Mouse (Mus musculus): ENCODE measurements around the gene Saysd1. TPM values are rescaled to one million over a fixed set of nuclear protein-coding genes. Genes with fewer than 3 reads are reported as not detected.

Gene Saysd1
- total RNA-seq, 2 experiments from 2014 or later, result 2.4 to 2.7 TPM

DNA sequence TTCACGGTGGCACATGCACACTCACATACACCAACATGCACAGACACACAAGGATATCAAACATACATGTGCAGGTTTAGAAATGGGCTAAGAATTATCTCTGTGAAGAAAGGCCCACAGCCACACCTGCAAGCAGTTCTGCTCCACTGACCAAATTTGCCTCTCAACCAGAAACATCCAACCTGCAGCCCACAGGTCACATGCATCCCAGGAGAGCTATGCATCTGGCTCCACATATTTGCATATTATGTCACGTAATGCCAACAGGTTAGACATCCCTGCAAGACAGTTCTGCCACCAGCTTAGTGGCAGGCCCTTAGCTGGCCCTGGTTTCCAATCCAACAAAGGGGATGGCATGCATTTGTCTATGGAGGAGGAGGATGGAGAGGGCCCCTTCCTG, 29.7 kb upstream of the Saysd1 start:
- no peak for DNase-seq (ENCODE audit: low spot score)
- intact Hi-C loops (cut with DNase I), result no loop called here

GRCm38 (mm10) chr14:20165413-20165812, 27.1 kb upstream of the Saysd1 start:
- DNase-seq (ENCODE audit: low spot score), result no peak
- intact Hi-C loops (cut with DNase I), result no loop called here

GRCm38 (mm10) chr14:20164438-20164837, 26.1 kb upstream of the Saysd1 start:
- intact Hi-C loops (cut with DNase I), result loop anchor here (5.0 kb wide), 2 partner anchors 42 to 78 kb away; no protein-coding TSS in a partner anchor
- DNase-seq (ENCODE audit: low spot score), result no peak

DNA sequence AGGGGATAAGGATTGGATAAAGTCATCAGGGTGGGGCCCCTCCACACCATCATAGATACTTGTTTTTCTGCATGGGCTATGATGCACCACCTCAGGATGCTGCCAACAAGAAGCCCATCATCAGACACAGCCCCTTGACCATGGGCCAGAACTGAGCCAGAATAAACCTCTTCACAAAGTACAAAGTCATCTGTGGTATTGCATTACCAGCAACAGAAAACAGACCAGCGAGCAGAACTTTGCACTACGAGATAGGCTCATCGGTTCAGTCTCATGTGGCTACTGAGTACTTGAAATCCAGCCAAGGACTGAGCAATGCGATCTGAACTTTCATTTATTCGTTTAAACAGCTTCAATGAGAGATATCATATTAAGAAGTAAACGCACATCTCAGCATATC, 24.4 kb upstream of the Saysd1 start:
- intact Hi-C loops (cut with DNase I), result loop anchor here (5.0 kb wide), 2 partner anchors 40 to 80 kb away; no protein-coding TSS in a partner anchor

GRCm38 (mm10) chr14:20158727-20159681, 20.7 kb upstream of the Saysd1 start:
- no peak for DNase-seq (ENCODE audit: low spot score)
- intact Hi-C loops (cut with DNase I), result no loop called here

More for the DNA sequence above, 24.4 kb upstream of the Saysd1 start:
- DNase-seq (ENCODE audit: low spot score), result no peak

DNA sequence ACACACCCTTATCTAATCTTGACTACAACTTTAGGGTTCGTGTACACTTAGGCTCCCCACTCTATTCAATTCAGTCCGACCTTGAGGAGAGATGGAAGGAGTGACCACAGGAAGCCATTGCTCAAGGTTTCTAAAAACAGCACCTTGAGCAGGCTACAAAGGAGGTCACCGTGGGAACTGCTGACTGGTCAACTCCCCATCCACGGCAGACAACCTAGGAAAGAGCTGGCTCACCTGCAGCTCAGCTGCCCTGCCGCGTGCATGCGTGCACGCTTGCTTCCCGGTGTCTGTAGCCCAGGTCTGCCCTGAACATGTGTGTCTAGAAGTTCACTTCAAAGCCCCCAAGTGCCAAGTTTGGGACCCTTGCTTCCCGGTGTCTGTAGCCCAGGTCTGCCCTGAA, 19.3 kb upstream of the Saysd1 start:
- no peak for DNase-seq (ENCODE audit: low spot score)
- intact Hi-C loops (cut with DNase I), result no loop called here

- no peak for DNase-seq (ENCODE audit: low spot score)
- intact Hi-C loops (cut with DNase I), result no loop called here
These were observed 17.4 kb upstream of the Saysd1 start for GRCm38 (mm10) chr14:20155718-20156117.

GRCm38 (mm10) chr14:20154937-20155336, 16.6 kb upstream of the Saysd1 start:
- no peak for DNase-seq (ENCODE audit: low spot score)
- intact Hi-C loops (cut with DNase I), result no loop called here

DNA sequence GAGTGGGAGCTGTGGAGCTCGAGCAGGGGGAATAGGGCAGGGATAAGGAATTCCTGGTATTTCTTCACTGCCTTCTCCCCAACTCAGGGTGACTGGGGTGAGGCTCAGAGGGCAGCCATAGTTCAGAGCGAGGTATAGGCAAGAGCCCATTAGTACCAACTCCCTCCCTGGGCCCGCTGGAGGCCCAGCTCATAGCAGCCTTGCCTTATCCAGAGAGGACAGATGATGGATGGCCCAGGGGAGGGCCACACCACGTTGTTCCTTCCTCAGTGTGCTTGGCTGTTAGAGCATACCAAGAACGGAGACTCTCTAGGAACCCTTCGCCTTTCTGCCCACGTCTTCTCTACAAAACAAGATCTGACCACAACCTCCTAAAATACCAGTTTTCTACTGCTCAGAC, 15.9 kb upstream of the Saysd1 start:
- intact Hi-C loops (cut with DNase I), result no loop called here
- no peak for DNase-seq (ENCODE audit: low spot score)

- intact Hi-C loops (cut with DNase I), result no loop called here
- DNase-seq (ENCODE audit: low spot score), result no peak
These were observed 11.1 kb upstream of the Saysd1 start for GRCm38 (mm10) chr14:20149127-20150080.

DNA sequence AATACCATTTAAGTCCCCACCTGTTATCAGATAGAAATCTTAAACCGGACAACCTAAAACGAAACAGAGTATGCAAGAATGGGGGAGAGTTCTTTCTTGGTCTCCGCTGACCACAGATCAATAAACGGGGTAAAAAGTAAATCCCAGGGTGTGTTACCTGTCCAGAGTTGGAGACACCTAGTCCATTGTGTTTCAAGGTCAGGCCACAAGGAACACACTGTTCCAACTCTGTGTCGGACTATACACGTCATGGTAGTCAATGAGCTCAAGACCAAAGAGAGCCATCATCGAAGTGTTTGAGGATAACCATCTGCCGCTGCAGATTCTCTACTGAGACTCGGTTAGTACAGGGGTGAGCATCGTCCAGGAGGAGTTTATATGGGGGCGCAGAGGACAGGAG, 10.2 kb upstream of the Saysd1 start:
- intact Hi-C loops (cut with DNase I), result no loop called here
- DNase-seq (ENCODE audit: low spot score), result no peak

- DNase-seq (ENCODE audit: low spot score), result no peak
- intact Hi-C loops (cut with DNase I), result no loop called here
These were observed 9.5 kb upstream of the Saysd1 start for GRCm38 (mm10) chr14:20147854-20148253.

DNA sequence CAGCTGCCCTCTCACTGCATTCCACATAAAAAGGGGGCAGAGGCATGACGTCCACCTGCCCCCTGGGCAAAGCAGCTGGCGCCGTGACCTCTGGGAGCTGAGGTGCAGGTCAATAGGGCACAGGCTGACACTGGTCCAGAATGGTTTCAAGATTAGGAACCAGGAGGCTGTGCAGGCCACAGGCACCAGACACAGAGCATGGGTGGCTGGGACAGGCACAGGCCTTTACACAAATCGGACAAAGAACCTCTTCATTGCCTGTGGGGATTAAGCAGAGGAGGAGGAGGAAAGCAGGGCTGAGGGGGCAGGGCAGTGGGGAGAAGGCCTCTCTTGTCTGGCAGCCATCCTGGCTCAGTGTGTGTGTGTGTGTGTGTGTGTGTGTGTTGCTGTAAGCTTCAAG, 5.8 kb upstream of the Saysd1 start:
- intact Hi-C loops (cut with DNase I), result no loop called here
- no peak for DNase-seq (ENCODE audit: low spot score)

DNA sequence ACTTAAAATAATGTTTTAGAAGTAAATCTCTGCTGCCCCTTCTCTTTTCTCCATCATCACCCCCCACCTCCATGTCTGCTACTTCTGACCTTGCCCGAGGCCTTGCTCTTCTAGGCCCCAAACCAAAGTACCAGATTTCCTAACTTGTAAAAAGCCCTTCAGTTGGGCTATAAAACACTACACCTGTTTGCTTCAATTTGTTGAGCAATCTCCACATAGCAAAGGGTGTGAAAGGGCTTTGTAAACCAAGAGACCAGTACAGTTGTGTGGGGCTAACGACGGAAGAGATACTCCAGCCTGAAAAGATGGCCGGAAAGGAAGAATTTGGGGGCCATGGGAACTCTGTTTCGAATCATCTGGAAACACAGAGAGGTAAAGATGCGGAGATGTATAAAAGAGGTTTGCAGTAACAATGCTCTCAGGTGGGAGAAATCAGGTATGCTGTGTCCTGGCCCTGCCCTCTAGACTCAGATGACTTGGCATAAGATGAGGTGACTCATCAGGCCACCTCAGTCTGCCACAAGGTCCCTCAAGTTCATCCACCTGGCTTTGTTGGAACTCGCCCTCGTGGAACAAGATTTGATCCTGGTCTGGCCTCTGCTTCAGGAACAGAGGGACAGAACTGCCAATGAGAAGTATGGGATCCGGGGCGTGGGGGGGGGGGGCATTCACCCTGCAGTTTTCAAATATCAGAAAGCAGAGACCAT, 3.2 kb downstream of the Saysd1 start:
- intact Hi-C loops (cut with DNase I), result no loop called here
- no peak for DNase-seq (ENCODE audit: low spot score)

DNA sequence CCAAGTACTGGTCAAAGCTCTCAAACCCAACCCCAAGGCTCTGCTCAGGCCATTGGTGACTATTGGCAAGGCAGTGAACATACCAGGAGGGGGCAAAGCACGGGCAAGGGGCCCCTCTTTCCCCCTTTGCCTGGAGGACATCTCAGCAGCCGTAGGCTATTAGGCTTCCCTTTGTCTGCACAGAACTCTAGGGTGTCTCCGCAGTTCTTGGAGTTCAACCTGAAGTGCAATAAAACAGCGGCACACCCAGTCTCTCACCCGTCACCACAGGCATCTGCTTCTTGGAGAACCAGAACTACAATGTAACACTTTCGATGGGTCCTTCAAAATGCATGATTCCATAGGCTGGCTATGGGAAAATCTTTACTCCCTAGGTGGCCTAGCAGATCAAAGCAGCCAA, 10.2 kb downstream of the Saysd1 start:
- DNase-seq (ENCODE audit: low spot score), result no peak
- intact Hi-C loops (cut with DNase I), result no loop called here

DNA sequence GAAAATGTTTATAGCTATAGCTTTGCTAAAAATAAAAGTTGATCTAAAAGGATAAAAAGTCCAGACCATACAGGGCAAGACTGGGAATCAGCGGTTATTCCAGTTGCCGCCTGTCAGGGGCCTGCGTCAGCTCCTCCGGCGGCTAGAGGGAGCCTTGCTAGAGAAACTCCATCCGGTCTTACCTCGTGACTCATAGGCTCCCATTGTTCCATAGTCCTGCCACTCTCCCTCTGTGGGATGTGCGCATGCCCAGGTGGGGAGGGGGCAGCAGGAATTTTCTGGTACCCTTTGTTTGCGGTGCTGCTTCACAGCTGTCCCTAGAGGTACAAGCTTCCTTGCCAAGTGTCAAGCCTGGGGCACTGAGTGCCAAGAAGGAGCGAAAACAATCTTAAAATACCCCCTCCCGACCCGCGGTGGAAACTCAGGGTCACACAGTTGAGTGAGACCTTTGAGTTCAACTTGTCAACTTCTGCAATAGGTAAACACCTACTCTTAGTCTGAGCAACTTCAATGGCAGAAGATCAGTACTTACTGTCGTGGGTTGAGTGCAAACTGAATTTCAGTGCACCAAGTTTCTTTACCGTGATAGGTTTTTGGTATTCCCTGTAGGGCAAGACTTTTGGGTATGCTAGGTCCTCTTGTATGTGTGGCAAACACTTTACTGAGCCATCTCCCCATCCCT, 10.8 kb downstream of the Saysd1 start:
- DNase-seq (ENCODE audit: low spot score), result no peak
- intact Hi-C loops (cut with DNase I), result no loop called here

GRCm38 (mm10) chr14:20120868-20121267, 17.5 kb downstream of the Saysd1 start:
- intact Hi-C loops (cut with DNase I), result loop anchor here (5.0 kb wide), 1 partner anchor 41 kb away; no protein-coding TSS in a partner anchor
- DNase-seq (ENCODE audit: low spot score), result no peak

DNA sequence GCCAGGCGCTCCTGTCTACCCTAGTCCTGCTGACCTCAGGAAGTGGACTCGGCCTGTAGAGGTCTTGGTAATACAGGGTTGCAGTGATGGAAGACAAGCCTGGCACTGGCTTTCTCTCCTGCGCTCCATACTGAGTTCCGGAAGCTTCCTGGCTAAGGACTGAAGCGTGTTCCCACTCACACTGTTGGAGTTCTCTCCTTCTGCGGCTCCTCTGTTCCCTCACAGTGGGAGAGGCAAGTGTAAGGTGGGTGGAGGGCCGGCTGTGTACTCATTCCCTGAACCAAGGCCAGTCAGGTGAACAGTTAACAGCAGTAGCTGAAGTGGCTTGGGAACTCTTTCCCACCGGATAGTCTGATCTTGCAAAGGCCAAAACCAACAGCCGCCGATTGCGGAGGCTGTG, 18.3 kb downstream of the Saysd1 start:
- DNase-seq (ENCODE audit: low spot score), result no peak

GRCm38 (mm10) chr14:20116149-20116605, 22.2 kb downstream of the Saysd1 start:
- intact Hi-C loops (cut with DNase I), result no loop called here
- DNase-seq (ENCODE audit: low spot score), result no peak

More for the DNA sequence above, 18.3 kb downstream of the Saysd1 start:
- intact Hi-C loops (cut with DNase I), result loop anchor here (5.0 kb wide), 1 partner anchor 42 kb away; no protein-coding TSS in a partner anchor

All from heart, postnatal 25 days (tissue).